Mouse (Mus musculus): ENCODE data around the gene Pacrg.

DNA sequence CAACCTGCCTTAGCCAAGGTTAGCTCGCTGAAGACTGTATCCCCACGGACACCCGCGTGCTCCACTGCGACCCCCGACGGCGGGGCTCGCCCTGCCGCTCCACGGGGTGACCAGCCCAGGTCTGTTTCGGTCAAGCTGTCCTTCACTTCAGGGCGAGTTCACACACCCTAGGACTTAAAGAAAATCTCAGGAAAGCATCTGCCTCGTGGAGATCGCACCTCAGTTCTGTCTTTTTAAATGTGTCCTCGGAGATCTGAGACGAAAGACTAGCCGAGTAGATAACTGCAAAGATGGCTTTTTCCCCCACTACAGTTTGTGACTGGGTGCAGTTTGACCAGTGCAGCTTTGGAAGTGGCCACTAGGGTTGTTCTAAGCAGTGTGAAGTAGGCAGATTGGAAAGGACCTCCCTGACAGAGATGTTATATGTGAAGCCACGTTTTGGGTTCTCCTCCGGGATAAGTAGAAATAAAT is 655 bp upstream of the Pacrg start:
- TF ChIP-seq CTCF (IDR thresholded peaks at IDR 0.05; ENCODE audit: low read depth) (peak; percentile 66), EP300 (IDR thresholded peaks at IDR 0.05; ENCODE audit: low read depth) (no peak)
